Mouse (Mus musculus) CD8-positive naive resting alpha-beta T cell, adult 2 months (primary cell): ENCODE results near the gene Mybpc3.
A peak's percentile ranks its signal among the peaks of the same experiment; 100 is the strongest.

Source experiments
- DNase-seq, 2 experiments: peaks; one replicate each; pipeline ENCODE4 v3.0.0; 2022; ENCODE audit warnings: low read depth in 2 of 2, low spot score in 2 of 2

Gene Mybpc3

DNA sequence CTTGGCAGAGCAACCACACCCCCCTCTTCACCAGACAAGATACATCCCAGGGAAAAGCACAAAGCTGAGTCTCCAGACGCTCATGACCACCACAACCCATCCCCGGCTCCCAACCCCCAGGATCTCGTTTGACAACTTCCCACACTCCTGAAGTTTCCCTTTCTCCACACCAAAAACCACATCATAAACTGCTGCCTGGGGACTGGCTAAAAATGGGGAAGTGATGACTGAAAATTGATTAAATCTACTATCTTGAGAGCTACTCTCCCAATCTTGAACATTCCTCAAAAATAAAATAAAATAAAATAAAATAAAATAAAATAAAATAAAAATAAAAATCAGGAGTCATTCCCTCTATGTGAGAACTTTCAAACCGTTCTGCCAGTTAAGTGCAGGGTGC is 45.0 kb downstream of the Mybpc3 start:
- DNase-seq: no peak

DNA sequence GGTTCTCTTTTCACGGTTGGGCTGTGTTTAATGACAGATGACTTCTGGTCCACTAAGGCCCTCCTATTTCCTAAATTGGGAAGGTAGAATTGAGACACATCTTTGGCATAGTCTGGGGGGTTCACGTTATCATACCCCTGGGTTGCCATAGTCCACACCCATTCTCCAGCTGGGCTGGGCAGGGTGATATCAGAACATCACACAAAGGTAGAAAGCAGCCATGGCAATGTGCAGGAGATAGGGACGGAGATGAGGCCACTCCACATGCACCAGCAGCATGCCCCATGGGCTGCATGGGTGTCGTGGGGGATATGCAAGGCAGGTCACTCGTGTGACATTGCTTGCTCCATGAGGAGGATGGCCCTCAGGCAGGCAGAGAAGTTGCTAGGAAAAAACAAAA is 45.6 kb downstream of the Mybpc3 start:
- DNase-seq: no peak

DNA sequence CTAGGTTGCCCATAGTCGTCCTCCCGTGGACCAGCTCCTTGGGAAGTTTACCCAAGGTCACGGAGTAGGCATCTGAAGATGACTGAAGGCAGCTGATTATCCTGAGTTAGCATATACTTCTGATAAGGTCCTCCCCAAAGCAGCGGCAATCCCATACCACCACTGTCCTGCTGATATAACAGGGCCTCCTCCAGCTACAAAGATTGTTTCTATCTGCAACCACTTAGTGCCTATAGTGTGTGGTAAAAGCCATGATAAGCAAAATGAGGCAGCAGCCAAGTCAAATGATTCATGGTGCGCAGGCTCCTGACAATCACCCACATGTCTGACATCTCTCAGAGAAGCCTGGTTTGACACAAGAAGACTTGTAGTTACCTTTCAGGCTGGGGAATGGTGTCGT is 47.0 kb downstream of the Mybpc3 start:
- no peak for DNase-seq

DNA sequence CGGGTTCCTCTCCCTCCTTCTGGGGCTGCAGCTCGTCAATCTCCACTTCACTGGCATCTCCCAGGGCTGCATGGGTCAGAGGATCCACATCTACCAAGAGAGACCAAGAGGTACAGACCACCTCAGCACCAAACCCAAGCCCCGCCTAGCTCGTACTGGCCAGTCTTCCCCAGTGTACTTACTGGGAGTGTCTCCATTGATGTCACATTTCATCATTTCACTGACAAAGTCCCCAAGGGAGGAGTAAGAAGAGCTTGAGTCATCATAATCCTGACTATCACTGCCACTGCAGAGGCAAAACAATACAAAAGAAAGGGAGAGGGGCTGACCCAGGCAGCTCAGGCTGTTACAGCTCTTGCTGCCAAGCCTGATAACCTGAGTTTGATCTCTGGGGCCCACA is 49.7 kb downstream of the Mybpc3 start:
- DNase-seq: no peak

DNA sequence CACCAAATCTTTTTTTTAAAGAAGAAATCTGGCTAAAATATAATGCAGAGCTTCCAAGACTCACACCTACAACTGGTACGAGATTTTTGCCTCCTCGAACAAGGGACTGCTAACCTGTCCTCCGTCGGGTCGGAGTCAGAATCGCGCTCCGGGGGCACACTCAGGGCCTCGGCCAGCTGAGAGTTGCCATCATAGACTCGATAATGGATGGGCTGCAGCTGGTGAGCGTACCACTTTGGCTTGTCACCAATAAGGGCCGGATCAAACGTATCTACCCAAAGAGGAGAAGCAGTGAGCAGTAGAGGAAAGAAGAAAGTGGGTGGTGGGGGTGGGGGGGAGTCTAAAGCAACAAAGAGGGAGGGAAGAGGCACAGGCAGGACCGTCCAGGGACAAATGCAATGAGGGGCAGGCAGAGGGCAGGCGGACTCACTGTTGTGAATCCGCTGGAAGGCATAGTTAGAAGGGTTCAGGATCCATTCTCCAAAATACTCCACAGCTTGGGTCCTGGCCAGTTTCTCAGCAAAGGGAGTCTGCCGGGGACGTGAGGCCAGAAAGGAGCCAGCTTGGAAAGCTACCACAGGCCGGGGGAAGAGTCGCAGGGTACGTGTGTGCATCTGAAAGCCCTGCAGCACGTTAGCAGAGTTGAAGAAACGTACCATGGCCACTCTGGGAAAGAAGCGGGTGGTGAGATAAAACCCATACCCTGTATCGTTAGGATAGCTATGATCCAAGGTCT is 51.8 kb downstream of the Mybpc3 start:
- no peak for DNase-seq

DNA sequence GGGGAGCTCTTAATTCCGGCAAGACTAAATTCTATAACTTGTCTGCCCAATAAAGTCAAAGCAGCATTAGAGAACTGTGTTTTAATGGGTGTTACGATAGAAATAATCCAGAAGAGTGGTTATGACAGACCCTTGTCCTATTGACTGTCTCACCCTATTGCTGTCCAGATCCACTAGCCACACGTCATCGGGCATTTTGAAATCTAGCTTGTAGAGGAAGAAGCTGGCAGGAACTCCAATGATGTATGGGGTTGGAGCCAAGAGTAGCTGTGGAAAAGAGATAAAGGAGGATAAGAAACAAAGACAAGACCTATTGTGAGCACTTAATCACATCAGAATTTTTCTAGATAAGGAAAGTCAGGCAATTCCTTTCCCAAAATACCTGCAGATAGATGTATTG is 57.5 kb downstream of the Mybpc3 start:
- DNase-seq: no peak

DNA sequence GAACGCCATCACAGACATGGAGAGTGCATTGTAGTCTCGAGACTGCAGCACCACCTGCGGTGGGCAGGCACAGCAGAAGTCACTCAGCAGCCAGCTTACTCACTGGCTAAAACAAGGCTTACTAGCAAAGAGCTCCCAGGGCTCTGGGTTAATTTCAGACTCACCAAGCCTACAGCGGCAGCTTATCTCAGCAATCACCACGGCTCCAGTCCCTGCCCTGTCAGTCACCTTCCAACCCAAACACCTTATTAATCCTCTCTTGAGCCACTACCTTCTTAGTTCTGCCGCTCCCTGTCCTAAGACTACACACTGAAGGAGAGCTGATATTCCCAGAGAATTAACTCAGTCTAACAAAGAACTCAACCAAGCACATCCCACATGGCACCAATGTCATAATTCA is 58.3 kb downstream of the Mybpc3 start:
- no peak for DNase-seq

DNA sequence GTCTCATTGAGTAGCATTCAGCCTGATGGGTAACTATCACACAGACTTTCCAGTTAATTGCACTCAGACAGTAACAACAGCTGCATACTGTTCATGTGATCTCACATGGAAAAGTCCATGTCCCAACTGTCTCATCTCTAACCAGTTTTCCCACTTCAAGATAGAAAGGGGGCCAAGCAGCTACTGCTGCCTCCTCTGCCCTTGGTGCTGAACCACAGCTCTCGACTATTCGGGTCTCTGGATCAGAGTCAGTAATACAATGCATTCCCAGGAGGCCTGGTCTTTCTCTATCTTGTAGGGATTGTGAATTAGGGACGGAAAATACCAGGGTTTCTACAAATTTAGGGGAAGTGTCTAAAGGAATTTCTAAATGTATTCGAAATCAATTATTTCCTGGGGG is 61.9 kb downstream of the Mybpc3 start:
- DNase-seq: no peak

DNA sequence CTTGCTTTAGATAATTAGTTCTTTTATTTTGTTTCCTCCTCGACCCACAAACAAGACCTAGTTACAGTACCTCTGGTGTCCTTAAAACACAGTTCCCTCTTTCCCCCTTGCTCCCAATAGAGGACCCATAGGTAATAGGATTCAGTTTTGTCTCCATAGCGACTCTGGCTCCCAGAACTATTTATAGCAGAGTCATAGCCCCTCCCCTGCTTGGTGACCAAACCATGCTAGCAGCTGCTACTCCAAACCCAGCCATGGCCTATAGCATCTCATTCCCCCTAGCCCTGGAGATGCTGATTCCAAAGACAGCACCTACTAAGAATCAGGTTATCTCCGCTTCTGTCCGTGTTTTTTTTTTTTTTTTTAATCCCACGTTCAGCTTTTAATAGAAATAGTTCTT is 62.8 kb downstream of the Mybpc3 start:
- DNase-seq: no peak

DNA sequence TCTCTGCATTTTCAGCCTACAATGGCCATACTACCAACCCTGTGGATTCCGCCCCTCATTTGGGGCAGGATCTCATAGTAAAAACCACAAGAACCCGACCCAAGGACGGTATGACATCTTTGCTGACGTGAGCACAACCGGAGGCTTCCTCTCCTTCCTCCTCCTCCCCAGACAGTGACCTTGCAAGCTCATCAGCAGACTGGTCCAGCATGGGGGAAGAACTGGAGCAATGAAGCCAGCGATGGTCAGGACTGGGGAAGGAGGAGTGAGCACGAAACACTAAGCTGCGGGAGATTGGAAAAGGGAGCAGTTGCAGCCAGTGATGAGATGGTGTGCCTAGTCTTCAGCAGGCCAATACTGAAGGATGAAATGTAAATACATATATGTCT is 64.1 kb downstream of the Mybpc3 start:
- peak; percentile 44 to 54 for DNase-seq

DNA sequence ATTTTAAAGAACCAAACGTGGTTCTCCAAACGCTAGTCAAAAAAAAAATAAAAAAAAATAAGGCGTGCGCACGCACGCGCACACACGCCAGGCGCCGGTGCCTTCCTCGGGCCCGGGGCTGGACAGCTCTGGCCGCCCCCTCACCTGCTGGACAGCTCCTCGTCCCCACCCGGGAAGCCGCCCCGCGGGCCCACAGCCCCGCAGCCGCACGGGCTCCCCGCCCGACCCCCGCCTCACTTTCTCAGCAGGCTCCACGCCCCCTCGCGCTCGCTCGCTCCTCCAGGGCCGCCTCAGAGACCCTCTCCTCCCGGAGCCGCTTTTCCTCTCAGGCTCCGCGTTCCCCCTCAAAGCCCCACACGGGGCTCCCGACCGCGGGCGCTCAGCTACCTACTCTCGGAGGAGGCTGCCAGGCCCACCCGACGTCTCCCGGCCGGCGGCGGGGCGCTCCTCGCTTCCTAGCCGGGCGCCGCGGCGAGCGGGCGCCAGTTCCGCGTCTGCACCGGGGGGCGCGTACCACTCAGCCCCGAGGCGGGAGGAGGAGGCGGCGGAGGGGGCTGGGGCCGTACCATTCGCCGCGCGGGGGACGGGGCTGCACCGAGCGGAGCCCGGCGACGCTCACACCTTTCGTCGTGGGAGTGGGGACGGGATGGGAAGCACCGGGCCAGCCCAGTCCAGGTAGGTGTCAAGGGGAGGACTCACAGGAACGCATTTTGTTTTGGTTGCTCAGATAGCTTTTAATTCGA is 64.6 kb downstream of the Mybpc3 start:
- peak; percentile 78 to 81 for DNase-seq

DNA sequence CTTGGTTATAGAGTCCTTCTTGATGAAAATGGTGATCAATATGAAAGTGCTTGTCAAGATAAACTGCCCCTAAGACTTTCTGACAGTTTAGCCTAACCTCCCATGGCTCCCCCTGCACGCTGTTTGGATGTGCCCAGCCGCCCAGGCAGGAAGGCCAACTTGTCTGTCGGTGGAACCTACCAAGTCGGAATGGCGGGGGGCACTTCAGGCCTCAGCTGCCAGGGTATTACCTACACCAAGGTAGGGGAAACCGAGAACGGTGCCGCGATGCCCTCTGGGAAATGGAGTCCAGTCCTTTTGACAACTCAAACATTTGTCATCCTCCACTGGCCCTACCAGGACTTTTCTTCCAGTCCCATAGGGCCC is 65.2 kb downstream of the Mybpc3 start:
- DNase-seq: peak; percentile 97 to 99

DNA sequence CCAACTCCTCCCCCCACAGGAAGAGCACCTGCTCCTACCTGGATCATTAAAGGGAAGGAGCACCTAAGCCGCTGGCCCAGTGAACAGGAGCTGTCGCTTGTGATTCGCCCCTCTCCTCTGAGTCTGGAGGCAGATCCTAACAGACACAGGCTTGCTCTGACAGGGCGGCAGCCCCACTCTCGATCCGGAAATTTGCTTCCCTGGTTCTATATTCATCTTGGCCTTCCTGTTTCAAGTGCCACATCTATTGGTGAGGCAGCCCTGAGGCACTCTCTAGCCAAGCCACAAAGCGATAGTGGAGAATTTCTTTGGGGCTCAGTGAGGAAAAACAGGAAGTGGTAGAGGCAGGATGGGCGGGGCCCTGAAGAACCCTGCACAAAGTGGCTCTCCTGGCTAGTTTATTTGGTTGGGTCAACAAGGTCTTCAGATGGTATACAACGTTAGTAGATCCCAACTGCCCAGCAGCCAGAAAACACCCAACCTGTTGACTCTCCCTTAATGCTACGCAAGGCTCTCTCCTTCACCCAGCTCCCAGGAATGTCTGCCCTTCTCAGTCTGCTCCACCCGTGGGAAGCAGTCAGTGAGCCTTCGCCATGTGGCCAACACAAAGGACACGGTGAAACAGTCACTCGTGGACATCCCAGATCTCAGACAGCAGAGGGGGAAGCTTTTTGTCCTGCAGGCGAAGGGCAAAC is 65.9 kb downstream of the Mybpc3 start, which contains the start of gene Madd:
TSS of gene Madd (minus strand) at position 127 of the 695 bp plus-strand sequence.
- peak; percentile 69 to 75 for DNase-seq
